Mouse (Mus musculus) stomach, postnatal 0 days (tissue): Measurements from ENCODE around the gene Klb.

Experiments
- CTCF ChIP-seq: IDR thresholded peaks from 2 replicates; pipeline ENCODE4 v1.5.1; 2016; ENCODE audit warnings: antibody characterized with exemption, low read depth, mild to moderate bottlenecking, moderate library complexity
- EP300 ChIP-seq: optimal IDR thresholded peaks from 2 replicates; pipeline ENCODE3; 2016; ENCODE audit warnings: antibody characterized with exemption

- no peak for TF ChIP-seq CTCF
- no peak for TF ChIP-seq EP300
Observed at GRCm38 (mm10) chr5:65308208-65308607, 39.9 kb upstream of the Klb start.
